Mouse (Mus musculus): Measurements from ENCODE around the gene Nim1k. TPM values are rescaled to one million over a fixed set of nuclear protein-coding genes. Genes with fewer than 3 reads are reported as not detected.

Nim1k gene
- polyA plus RNA-seq, 1 experiment, result 0.05 TPM

DNA sequence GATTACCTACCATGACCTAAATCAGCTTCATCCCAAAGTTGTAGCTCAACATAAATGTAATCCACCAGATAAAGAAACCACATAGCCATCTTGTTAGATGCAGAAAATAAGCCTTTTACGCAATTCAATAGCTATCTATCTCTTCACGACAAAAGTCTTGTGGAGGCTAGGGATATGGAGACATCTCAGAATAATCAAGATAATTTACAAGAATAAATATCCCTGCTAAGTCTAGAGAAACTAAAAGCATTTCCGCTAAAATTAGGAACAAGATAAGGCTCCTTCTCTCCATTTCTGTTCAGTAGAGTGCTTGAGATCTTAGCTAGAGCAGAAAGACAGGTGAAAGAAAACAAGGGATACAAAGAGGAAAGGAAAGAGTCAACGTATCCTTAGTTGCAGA, 8.8 kb downstream of the Nim1k start:
- TF ChIP-seq POLR2A (IDR thresholded peaks at IDR 0.05; ENCODE audit: low read depth, low read length), result no peak
- no peak for TF ChIP-seq CTCF (IDR thresholded peaks at IDR 0.05; ENCODE audit: extremely low read depth, insufficient read length, insufficient replicate concordance, low read depth, low read length)
- 64% methylated on average over 4 of the region's 4 CpGs for WGBS
- Histone ChIP-seq H3K36me3 (ENCODE audit: control insufficient read depth, insufficient read depth, low read length) (no peaks in the 10 kb centered on the region), H3K27me3 (ENCODE audit: control insufficient read depth, insufficient read depth, low read length) (no peaks in the 10 kb centered on the region), H3K4me1 (ENCODE audit: control insufficient read depth, insufficient read depth, insufficient read length, low read length) (0 out of 2 replicates have a peak, but pooled peaks cover under 1% of the 10 kb centered on the region), H3K27ac (ENCODE audit: insufficient read depth, low read depth, low read length) (no peak overlapping the region), H3K4me3 (ENCODE audit: low read depth, low read length) (no peak overlapping the region)

GRCm38 (mm10) chr13:119743470-119743869, 12.2 kb downstream of the Nim1k start:
- TF ChIP-seq POLR2A (IDR thresholded peaks at IDR 0.05; ENCODE audit: low read depth, low read length) (no peak), CTCF (IDR thresholded peaks at IDR 0.05; ENCODE audit: extremely low read depth, insufficient read length, insufficient replicate concordance, low read depth, low read length) (no peak)
- H3K36me3 ChIP-seq (ENCODE audit: control insufficient read depth, insufficient read depth, low read length), result no peaks in the 10 kb centered on the region
- no peaks in the 10 kb centered on the region for H3K27me3 ChIP-seq (ENCODE audit: control insufficient read depth, insufficient read depth, low read length)
- peaks cover 2% of the 10 kb centered on the region; the same call in 1 of the 2 replicates for H3K4me1 ChIP-seq (ENCODE audit: control insufficient read depth, insufficient read depth, insufficient read length, low read length)
- WGBS, result 79% methylated on average over 3 of the region's 3 CpGs
- no peak overlapping the region for H3K27ac ChIP-seq (ENCODE audit: insufficient read depth, low read depth, low read length)
- H3K4me3 ChIP-seq (ENCODE audit: low read depth, low read length), result no peak overlapping the region

DNA sequence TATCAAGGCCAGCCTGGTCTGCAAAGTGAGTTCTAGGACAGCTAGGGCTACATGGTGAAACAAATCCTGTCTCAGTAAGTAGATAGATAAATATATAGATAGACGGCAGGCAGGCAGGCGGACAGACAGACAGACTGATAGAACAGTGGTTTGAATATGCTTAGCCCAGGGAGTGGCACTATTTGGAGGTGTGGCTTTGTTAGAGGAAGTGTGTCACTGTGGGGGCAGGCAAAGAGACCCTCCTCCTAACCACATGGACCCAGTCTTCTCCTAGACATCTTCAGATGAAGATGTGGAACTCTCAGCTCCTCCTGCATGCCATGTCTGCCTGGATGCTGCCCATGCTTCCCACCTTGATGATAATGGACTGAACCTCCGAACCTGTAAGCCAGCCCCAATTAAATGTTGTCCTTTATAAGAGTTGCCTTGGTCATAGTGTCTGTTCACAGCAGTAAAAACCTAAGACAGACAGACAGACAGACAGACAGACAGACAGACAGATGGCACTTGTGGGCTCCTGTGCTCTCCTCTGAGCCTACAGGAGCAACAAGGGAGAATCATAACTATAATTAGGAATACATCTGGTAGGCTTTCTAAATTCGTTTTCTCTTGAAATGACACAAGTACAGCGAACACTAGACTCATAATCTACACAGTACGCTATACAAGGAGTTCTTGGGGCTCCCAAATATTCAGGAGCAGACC, 12.8 kb downstream of the Nim1k start:
- H3K4me3 ChIP-seq (ENCODE audit: low read depth, low read length), result no peak overlapping the region
- no peaks in the 10 kb centered on the region for H3K27me3 ChIP-seq (ENCODE audit: control insufficient read depth, insufficient read depth, low read length)
- H3K36me3 ChIP-seq (ENCODE audit: control insufficient read depth, insufficient read depth, low read length), result no peaks in the 10 kb centered on the region
- H3K4me1 ChIP-seq (ENCODE audit: control insufficient read depth, insufficient read depth, insufficient read length, low read length), result peaks cover 2% of the 10 kb centered on the region; the same call in 1 of the 2 replicates
- WGBS, result 72% methylated on average over 6 of the region's 6 CpGs
- no peak for TF ChIP-seq POLR2A (IDR thresholded peaks at IDR 0.05; ENCODE audit: low read depth, low read length)
- TF ChIP-seq CTCF (IDR thresholded peaks at IDR 0.05; ENCODE audit: extremely low read depth, insufficient read length, insufficient replicate concordance, low read depth, low read length), result no peak
- no peak overlapping the region for H3K27ac ChIP-seq (ENCODE audit: insufficient read depth, low read depth, low read length)

DNA sequence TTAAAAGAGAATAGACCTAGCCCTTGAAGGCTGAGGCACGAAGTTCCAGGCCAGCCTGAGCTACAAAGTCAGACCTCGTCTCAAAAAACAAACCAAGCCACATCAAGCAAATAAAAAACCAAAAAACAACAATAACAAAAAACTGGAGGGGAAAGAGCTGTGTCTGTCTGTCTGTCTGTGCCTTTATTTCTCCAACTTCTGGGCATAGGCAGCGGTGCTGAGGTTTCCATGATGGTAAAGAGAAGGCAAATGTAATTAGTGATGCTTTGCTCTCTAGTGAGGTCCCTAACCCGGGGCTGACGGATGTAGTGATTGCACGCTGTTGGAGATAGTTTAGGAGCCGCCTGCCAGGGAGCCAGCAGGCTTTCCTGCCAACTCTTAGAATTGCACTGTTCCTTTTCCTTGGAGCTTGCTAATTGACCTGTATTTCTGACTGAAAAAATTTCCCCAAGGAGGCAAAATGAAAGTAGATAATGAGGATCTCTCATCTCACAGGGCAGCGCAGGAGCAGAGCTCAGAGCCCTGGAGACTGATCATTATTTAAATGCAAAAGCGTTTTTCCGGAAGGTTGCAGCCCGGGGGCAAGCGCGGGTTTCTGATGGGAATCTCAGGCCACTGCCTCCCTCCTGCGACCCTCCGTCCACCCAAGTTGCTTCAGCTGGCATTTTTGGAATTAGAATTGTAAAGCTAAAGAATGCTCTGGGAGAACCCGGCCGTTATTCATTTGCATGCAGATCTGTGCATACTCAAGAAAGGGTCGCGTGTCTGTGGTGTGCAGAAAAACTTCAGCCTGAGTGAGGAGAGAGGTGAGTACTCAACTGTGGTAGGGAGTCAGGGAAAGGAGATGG, 14.1 kb downstream of the Nim1k start:
- no peak for TF ChIP-seq POLR2A (IDR thresholded peaks at IDR 0.05; ENCODE audit: low read depth, low read length)
- TF ChIP-seq CTCF (IDR thresholded peaks at IDR 0.05; ENCODE audit: extremely low read depth, insufficient read length, insufficient replicate concordance, low read depth, low read length), result no peak
- WGBS, result 19% methylated on average over 19 of the region's 19 CpGs

GRCm38 (mm10) chr13:119731448-119731847, 24.2 kb downstream of the Nim1k start:
- no peaks in the 10 kb centered on the region for H3K4me1 ChIP-seq (ENCODE audit: control insufficient read depth, insufficient read depth, insufficient read length, low read length)
- H3K27me3 ChIP-seq (ENCODE audit: control insufficient read depth, insufficient read depth, low read length), result no peaks in the 10 kb centered on the region
- H3K27ac ChIP-seq (ENCODE audit: insufficient read depth, low read depth, low read length), result no peak overlapping the region
- H3K4me3 ChIP-seq (ENCODE audit: low read depth, low read length), result no peak overlapping the region
- 76% methylated on average over 6 of the region's 6 CpGs for WGBS
- TF ChIP-seq POLR2A (IDR thresholded peaks at IDR 0.05; ENCODE audit: low read depth, low read length) (no peak), CTCF (IDR thresholded peaks at IDR 0.05; ENCODE audit: extremely low read depth, insufficient read length, insufficient replicate concordance, low read depth, low read length) (no peak)
- no peaks in the 10 kb centered on the region for H3K36me3 ChIP-seq (ENCODE audit: control insufficient read depth, insufficient read depth, low read length)

More for the DNA sequence above, 14.1 kb downstream of the Nim1k start:
- Histone ChIP-seq H3K27me3 (ENCODE audit: control insufficient read depth, insufficient read depth, low read length) (no peaks in the 10 kb centered on the region), H3K4me1 (ENCODE audit: control insufficient read depth, insufficient read depth, insufficient read length, low read length) (peaks cover 2% of the 10 kb centered on the region; the same call in 1 of the 2 replicates), H3K36me3 (ENCODE audit: control insufficient read depth, insufficient read depth, low read length) (no peaks in the 10 kb centered on the region), H3K4me3 (ENCODE audit: low read depth, low read length) (peak overlapping the region; percentile 42), H3K27ac (ENCODE audit: insufficient read depth, low read depth, low read length) (no peak overlapping the region)

GRCm38 (mm10) chr13:119729406-119729805, 26.3 kb downstream of the Nim1k start:
- H3K36me3 ChIP-seq (ENCODE audit: control insufficient read depth, insufficient read depth, low read length), result no peaks in the 10 kb centered on the region
- H3K27ac ChIP-seq (ENCODE audit: insufficient read depth, low read depth, low read length), result no peak overlapping the region
- H3K4me1 ChIP-seq (ENCODE audit: control insufficient read depth, insufficient read depth, insufficient read length, low read length), result no peaks in the 10 kb centered on the region
- TF ChIP-seq CTCF (IDR thresholded peaks at IDR 0.05; ENCODE audit: extremely low read depth, insufficient read length, insufficient replicate concordance, low read depth, low read length), result no peak
- TF ChIP-seq POLR2A (IDR thresholded peaks at IDR 0.05; ENCODE audit: low read depth, low read length), result no peak
- WGBS, result 80% methylated on average over 7 of the region's 7 CpGs
- no peaks in the 10 kb centered on the region for H3K27me3 ChIP-seq (ENCODE audit: control insufficient read depth, insufficient read depth, low read length)
- H3K4me3 ChIP-seq (ENCODE audit: low read depth, low read length), result no peak overlapping the region

All from small intestine, adult 2 months (tissue).